Mouse (Mus musculus) liver, embryonic 16.5 days (tissue): Measurements from ENCODE around the gene Scin. TPM values are rescaled to one million over a fixed set of nuclear protein-coding genes. Genes with fewer than 3 reads are reported as not detected.

ENCODE experiments used
- polyA plus RNA-seq: library from polyadenylated mRNA; unstranded; fragments of >200 nt; fragmentation: Nextera tagmentation; extraction: Ambion mirVana; gene quantifications from 2 replicates; pipeline ENCODE4 v1.2.1, GENCODE M21; 2015

Scin gene
- polyA plus RNA-seq, 1 experiment from 2014 or later, result 0.57 TPM

Other genes starting within 250 kb of the Scin start
- 92.3 and 93.3 TPM in 2 replicates for gene Arl4a, start 96.2 kb downstream of the Scin start, polyA plus RNA-seq
- 0.05 and 0.12 TPM in 2 replicates for gene Lsmem1, start 65.3 kb upstream of the Scin start, polyA plus RNA-seq
- 40.3 and 44.5 TPM in 2 replicates for gene Ifrd1, start 114.3 kb upstream of the Scin start, polyA plus RNA-seq